Mouse (Mus musculus) small intestine, adult 2 months (tissue): ENCODE results near the gene Csn3.

Source experiments
- CTCF ChIP-seq: fragments of 200-500 bp; IDR thresholded peaks from 2 replicates; pipeline ENCODE4 v1.5.1; 2012; ENCODE audit warnings: low read depth, mild to moderate bottlenecking, control low read depth, inconsistent platforms, low read length, moderate library complexity, mixed read lengths; ENCODE audit not compliant: insufficient replicate concordance, insufficient read length; ENCODE audit errors: extremely low read depth
- POLR2A ChIP-seq: fragments of 200-500 bp; IDR thresholded peaks from 2 replicates; pipeline ENCODE4 v1.6.1; 2012; ENCODE audit warnings: low read depth, mild to moderate bottlenecking, control low read depth, inconsistent platforms, low read length, moderate library complexity

DNA sequence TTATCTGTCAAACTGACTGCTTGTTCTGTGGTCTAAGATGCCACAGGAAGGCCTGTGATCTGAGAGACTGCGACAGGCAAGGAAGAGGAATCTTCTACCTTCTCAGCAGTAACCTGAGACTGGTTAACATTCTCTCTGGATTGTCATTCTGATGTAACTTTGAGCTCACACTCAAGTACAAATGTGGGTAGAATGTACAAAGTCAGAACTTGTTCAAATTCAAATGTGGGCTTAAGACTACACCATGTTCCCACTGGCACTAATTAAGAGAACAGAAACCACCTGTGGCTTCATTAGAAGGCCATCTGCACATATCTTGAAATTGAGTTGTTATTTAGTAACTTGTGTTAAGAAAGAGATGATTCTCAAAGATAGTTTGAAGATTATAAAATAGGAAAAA lies 6.2 kb downstream of the Csn3 start:
- TF ChIP-seq POLR2A: no peak
- TF ChIP-seq CTCF: no peak
